Mouse (Mus musculus): ENCODE results near the gene Sdc1. TPM values are rescaled to one million over a fixed set of nuclear protein-coding genes. Genes with fewer than 3 reads are reported as not detected.

The Sdc1 gene
- polyA plus RNA-seq (2012; rRNA removed): 4.5 and 4.7 TPM in 2 replicates

DNA sequence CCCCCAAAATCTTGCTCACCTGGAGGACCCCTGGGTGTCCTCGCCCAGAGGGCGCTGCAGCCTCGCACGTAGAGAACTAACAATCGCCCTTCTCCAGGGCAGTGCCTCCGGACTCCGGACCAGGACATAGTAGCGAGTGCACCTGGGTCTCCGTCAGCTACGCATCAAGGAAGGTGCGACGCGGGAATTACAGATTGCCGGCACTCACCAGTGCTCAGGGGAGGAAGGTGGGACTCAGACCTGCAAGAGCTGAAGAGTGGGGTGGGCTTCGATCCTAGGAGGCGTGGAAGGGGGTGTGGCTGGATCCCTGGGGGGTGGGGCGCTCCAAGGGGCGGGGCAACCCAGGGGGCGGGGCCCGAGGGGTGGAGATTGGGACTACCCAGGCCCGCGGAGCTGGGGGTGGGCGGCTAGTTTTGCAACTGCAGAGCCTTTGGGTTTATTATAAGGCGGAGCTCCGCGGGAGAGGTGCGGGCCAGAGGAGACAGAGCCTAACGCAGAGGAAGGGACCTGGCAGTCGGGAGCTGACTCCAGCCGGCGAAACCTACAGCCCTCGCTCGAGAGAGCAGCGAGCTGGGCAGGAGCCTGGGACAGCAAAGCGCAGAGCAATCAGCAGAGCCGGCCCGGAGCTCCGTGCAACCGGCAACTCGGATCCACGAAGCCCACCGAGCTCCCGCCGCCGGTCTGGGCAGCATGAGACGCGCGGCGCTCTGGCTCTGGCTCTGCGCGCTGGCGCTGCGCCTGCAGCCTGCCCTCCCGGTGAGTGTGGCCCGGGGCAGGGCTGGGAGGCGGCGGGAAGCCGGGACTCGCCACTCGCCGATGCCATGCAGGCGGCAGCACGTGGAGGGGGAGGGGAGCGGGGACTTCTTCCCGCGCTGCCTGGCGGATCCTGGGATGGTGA lies at the start of gene Sdc1:
Gene Sdc1 (plus strand): TSS at position 378 of the 898 bp plus-strand sequence.
- DNase-seq (ENCODE audit: extremely low spot score in 1 of 2, low spot score in 1 of 2): peak in 1 of 2 experiments; percentile 52

DNA sequence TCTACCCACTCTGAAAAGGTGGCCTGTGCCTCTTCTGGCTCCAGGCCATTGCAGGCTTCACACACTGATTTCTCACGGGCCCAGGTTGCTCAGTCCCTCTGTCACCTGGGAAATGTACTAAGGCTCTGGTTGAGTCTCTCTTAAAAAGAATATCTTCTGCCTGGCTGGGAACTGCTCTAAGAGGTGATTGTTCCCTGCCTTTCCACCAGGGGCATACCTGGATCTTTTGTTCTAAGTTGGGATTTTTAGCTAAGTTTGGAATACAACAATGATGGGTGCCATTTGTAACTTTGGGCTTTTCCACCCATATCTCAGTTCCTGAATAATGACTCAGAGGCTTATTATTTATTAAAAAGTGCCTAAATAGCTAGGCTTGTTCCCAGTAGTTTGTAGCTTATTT lies 44.2 kb upstream of the Sdc1 start:
- DNase-seq (ENCODE audit: extremely low spot score in 1 of 2, low spot score in 1 of 2): no peak

DNA sequence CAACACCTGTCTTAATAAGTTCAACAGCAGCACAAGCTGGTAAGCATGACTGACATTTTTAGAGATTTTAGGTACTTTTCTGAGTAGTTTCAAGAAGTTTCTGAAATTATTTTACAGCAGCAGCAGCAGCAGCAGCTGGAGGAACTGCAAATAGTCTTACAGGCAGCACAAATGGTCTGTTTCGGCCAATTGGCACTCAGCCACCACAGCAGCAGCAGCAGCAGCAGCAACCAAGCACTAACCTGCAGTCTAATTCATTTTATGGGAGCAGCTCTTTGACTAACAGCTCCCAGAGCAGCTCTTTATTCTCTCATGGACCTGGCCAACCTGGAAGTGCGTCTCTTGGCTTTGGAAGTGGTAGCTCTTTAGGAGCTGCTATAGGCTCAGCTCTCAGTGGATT lies 42.4 kb upstream of the Sdc1 start:
- DNase-seq (ENCODE audit: extremely low spot score in 1 of 2, low spot score in 1 of 2): no peak

DNA sequence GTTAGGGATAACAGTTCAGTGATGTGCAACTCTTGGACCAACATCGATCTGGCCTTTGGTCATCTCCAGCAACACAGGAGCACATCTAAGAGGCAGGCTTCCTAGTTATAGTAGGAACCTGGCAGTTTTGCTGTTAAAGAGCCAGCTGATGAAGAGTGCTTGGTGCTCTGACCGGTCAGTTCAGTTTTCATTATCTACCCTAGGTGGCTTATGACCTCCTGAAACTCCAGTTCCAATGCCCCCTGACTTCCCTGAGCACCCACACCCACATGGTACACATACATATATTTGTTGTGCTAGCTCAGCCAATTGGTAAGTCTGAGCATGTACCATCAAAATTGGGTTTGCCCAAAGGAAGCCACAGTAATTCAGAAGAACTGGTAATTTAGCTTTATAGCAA lies 17.5 kb upstream of the Sdc1 start:
- no peak for DNase-seq (ENCODE audit: extremely low spot score in 1 of 2, low spot score in 1 of 2)

DNA sequence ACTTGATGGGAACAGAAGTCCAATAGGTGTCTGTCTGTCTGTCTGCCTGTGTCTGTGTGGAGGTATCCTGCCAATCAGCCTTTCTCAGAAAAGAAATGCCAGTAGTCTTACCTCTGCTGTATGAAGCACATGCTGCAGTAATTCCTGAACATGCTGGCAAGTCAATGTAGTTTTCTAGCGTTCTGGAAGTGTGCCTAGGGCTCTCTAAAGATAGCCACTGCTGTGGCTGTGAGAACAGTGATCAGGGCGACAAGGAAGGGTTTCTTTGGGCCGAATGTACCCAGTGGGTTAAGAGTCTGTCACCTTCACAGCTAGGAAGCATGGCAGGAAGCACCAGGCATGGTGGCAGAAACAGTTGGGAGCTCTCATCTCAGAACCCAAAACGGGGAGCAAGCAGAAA lies 17.0 kb upstream of the Sdc1 start:
- peak in 1 of 2 experiments; percentile 46 for DNase-seq (ENCODE audit: extremely low spot score in 1 of 2, low spot score in 1 of 2)

DNA sequence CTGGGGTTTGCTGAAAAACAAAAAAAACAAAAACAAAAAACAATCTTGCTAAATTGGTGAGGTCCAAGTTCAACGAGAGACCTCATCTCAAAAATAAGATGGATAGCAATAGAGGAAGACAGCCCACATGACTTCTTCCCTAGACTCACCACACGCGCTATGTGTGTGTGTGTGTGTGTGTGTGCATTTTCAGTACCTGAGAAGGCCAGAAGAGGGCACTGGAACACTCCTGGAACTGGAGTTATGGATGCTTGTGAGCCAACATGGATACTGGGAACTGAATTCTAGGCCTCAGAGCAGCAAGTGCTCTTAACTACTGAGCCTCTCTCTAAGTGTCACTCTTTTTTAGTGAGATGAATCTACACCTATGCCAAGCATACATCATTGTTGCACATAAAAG lies 13.1 kb upstream of the Sdc1 start:
- DNase-seq (ENCODE audit: extremely low spot score in 1 of 2, low spot score in 1 of 2): no peak

DNA sequence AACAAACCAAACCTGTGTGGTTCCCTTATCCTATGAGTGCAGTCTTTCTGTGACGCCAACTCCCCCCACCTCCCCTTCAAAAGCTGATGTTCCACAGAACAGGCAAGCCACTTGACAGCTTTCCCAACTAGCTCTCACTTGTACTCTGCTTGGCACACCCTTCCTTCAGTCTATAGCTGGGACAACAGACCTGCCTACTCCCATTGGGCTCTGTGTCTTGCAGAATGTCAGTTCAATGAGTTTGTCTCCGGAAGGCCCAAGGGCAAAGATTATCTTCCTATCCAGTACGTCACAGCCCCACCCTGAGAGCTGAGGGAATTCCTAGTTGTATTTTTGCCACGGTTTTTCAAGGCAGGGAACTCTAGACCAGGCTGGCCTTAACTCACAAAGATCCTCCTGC lies 12.0 kb upstream of the Sdc1 start:
- DNase-seq (ENCODE audit: extremely low spot score in 1 of 2, low spot score in 1 of 2): no peak

DNA sequence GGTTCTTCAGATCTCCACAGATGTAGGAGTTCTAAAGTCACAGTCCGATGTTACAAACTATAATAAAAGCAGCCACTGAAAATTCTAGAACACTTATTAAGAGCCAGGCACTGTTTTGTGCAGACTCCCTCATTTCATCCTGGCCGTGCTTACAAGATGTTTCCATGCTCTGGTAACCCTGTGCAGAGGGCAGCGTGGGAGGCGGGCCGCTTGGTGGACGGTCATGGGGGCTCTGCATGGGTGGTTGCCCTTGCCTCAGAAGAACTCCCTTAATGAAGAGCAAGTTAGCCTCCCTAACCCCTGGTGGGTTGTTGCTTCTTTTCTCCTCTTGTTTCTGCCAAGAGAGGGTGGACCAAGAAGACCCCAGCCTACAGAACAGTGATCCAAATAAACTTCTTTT lies 11.3 kb upstream of the Sdc1 start:
- DNase-seq (ENCODE audit: extremely low spot score in 1 of 2, low spot score in 1 of 2): no peak

DNA sequence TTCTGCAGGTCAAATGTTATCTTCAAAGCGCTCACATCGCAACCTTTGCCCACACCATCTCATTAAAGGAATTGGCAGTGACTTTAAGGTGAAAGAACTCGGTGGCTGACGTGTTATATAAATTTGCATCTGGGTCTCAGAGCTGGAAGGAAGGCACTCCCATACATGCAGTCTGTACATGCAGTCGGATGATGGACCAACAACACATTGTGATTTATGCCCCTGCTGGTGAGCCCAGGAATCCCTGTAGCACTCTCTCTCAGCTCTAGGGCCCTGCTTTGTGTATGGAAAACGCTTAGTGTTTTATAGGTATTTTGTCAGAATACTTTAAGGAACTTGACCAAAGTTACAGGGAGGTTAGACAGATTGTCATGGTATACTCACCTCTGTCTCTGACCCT lies 10.6 kb upstream of the Sdc1 start:
- DNase-seq (ENCODE audit: extremely low spot score in 1 of 2, low spot score in 1 of 2): no peak

DNA sequence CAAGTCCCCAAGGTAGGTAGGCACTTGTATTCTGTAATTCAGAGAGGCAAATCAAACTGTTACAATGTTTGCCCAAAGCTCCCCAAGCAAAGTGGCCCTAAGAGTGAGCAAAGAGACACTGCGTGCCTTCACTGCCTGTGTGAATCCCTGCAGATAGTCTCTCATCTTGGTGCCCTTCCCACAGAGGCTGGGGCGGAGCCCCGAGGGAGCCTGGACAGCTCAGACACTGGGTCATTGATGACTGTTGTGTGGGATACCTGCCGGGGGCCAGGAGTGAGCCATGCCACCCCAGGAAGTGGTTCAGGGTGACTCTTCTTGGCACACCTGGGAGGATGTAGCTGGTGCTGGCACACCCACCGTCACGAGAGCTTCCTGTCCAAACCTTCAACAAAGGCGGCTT lies 10.1 kb upstream of the Sdc1 start:
- DNase-seq (ENCODE audit: extremely low spot score in 1 of 2, low spot score in 1 of 2): no peak

DNA sequence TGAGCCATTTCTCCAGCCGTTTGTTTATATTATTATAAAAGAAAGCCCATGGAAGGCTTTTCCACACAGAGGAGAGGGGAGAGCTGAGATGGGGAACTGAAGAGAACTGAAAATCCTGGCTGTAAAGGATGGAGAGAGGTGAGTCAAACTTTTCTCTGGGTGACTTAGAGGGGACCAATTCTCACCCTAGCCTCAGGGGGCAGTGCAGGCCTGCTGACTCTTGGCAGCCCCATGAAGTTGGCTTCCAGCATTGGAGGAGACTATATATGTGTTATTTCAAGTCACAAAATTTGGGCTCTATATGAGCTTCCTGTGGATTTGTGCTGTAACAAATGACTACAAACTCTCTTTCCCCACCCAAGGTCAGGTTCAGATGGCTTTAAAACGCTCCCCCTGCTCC lies 8.5 kb upstream of the Sdc1 start:
- no peak for DNase-seq (ENCODE audit: extremely low spot score in 1 of 2, low spot score in 1 of 2)

DNA sequence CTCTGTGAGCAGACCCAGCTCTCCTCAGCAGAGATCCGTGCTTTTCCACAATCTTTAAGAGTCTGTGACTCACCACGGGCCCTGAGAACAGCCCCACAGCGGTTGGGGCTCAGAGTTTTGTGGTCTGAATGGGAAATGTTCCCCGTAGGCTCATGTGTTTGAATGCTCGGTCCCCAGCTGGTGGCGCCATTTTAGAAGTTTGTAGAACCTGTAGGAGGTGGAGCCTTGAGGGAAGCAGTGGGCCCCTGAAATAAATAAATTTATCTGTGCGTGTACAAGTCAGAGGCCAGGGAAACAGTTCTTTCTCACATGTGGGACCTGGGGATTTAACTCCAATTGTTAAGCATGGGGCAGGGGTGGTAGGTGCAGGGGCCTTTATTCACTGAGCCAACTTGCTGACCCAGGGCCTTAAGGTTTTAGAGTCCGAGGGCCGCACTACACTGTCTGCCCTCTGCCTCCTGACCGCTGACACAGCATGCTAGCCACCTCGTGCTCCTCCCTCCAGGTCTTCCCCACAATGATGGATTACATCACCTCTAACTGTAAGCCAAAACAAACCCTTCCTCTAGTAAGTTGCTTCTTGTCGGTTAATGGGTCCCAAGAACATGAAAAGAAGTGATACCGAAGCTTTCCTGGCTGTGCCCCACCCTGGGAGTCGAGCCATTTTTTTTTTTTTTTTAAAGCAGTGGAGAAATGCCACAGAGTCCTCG lies 6.7 kb upstream of the Sdc1 start:
- no peak for DNase-seq (ENCODE audit: extremely low spot score in 1 of 2, low spot score in 1 of 2)

DNA sequence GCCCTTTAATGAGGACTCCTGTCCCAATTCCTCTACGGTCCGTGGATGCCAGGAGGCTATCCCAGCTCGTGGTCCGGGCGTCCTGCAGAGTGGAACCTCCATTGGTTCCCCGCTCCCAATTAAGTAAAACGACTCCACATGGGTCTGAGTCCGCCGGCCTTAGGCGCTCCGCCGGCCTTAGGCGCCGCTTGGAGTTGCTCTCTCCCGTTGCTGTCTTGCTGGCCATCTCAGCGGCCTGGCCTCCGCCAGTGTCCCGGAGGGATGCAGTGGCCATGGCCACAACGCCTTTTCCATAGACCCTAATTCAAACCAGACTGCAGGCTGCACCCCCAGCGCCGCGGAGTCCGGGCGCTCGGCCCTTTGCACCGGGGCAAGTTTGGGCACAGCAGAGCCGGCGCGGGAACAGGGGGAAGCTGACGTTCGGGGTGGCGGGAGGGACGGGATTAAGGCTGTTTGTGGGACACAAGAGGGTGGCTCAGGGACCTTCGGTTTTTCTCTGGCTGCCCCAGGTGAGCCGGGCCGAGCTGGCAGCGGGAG lies 789 bp downstream of the Sdc1 start:
- no peak for DNase-seq (ENCODE audit: extremely low spot score in 1 of 2, low spot score in 1 of 2)

DNA sequence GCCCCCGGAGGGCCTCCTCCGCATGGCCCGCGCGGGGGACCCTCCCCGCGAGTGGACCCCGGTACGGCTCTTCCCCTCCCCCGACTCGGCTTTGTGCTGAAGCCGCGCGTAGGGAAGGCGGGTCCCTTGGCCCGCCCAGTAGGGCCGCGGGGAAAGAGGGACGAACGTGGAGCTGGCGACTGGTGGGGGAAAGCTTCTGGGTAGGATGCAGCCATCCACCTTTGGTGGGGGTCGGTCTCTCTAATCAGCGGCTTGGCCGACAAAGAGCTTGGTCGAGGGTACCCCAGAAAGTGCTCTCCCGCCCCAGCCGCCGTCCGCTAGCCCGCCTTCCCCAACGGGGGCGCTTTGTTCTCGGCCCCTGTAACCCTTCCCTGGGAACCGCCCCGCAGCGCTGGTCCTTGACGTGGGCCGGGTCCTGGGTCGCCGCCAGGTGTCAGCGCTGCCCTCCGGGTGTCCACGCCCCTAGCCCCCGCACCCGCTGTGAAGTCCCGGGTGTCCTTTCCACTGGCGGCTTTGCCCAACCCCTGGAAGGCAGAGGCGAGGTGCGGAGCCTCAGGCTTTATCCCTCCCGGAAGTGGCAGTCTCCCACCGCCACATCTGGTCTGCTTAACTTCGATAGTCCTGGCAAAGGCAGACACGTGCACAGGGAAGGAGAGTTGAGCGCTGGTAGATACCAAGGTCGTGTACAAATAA lies 1.5 kb downstream of the Sdc1 start:
- no peak for DNase-seq (ENCODE audit: extremely low spot score in 1 of 2, low spot score in 1 of 2)

DNA sequence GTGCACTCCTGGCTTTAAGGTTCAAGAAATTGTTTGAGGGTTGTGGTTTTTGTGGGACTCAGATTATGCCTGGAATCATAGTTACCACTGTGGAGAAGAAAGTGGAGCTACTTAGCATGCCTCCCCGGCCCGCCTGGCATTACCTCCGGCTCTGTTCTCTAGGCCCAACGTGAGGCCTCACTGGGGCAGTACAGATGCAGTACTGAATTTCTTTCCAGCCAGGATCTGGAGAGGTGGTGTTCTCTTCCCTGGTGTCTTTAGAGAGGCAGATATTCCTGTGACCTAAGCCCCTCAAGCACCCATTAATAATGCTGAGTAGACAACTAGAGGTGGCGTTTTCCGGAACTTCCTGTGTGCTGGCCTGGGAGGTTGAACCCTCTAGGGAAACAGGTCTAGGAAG lies 2.2 kb downstream of the Sdc1 start:
- DNase-seq (ENCODE audit: extremely low spot score in 1 of 2, low spot score in 1 of 2): no peak

DNA sequence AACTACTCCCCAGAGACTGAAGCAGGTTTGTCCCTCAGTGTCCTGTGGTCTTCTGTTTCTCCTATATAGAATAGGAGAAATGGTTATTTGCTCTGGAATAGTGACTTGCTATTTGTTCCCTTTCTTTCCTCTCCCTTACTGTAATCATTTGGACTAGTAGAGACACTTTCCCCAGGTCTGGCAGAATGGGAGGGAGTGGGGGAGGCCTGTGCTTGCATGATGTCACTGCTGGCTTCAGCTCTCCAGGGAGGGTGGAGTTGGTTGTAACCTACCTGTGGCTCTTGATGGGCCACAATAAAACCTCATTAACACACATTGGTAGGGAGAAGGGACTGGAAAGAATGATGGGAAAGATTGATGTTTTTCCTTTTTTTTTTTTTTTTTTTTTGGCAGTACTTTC lies 3.1 kb downstream of the Sdc1 start:
- no peak for DNase-seq (ENCODE audit: extremely low spot score in 1 of 2, low spot score in 1 of 2)

DNA sequence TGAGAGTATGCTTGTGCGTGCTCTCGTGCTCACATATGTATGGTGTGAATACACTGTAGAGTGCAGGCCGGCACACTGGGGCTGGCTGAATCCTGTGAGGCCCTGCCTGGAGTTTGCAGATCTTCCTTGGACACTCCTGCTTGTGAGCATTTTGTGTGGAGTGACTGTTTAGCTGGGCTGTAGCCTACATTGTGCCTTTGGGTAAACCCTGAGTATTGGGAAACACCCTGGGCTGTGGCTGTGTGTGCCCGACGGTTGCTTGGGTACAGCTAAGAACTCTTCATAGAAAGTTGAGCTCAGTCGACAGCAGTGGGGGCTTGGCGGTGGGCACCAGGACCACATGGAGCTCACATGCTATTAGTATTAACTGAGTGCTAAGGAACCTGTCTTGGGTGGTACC lies 5.1 kb downstream of the Sdc1 start:
- DNase-seq (ENCODE audit: extremely low spot score in 1 of 2, low spot score in 1 of 2): no peak

DNA sequence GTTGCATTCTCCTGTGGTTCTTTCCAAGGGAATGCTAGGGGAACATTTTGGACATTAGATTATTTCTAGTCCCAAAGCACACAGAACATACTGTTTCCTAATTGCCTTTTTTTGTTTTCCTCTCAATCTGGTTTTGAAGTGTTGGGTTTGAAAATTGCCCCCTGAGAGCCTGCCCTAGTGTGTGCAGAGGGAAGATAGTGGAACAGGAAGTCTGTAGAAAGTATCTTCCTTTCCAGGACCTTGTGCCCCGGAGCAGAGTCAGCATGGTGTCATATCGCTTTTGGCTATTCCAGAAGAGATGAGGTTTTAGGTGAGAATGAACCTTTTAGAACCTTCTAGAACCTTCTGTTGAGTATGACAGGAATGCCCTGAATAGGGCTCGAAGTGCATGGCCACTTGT lies 5.6 kb downstream of the Sdc1 start:
- DNase-seq (ENCODE audit: extremely low spot score in 1 of 2, low spot score in 1 of 2): no peak

DNA sequence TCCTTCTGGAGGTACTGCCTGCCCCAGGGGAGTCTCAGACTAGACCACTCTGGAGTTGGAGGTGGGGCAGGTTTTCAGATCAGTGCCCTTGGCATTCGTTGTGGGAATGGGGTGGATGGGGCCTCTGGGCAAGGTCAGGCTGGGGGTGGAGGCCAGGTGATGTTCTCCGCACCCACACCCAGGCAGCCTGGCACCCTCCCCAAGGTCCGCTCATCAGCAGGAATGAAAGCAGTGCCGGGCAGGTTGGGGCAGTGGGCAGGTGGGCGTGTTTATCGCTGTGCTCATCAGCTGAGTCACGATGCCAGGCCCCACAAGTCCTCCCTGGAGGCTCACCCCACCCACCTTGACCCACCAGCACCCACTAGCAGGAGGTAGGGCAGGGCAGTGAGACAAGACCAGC lies 7.0 kb downstream of the Sdc1 start:
- DNase-seq (ENCODE audit: extremely low spot score in 1 of 2, low spot score in 1 of 2): no peak

DNA sequence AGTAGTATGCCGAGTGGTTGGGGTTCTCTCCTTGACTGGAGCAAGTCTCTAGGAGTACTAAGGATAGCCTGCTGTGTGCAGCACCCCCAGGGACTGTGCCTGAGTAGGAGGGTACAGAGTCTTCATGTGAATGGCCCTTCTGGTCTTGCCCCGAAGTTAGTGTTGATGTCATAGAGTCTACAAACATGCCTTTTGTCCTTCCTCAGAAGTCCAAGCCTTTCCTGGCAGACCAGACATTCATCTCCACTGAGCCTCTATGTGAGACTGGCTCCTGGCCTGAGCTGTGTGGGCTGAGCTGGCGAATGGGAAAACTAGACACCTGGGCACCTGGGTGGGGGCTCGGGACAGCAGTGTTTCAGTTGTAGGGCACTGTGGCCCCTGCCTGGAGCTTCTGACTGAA lies 8.7 kb downstream of the Sdc1 start:
- no peak for DNase-seq (ENCODE audit: extremely low spot score in 1 of 2, low spot score in 1 of 2)

DNA sequence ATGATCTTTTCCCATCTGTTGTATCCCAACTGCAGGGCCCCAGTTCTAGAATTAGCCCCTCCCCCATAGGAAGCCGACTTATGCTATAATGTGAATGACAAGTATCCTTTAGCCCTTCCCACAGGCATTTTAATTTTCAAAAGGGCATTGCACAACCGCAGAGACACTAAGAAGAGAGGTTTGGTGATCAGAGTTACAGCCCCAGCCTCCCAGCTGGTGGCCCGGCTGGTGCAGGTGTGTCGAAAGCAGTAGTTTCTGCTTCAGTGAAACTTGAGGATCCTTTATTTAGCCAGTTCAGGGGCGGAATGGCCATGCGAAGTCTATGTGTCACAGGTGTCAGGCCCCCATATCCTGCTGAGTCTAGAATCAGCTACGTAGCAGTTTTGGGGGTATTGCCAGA lies 10.0 kb downstream of the Sdc1 start:
- no peak for DNase-seq (ENCODE audit: extremely low spot score in 1 of 2, low spot score in 1 of 2)
